Mouse (Mus musculus): Measurements from ENCODE around the gene Arfgef3. TPM values are rescaled to one million over a fixed set of nuclear protein-coding genes. Genes with fewer than 3 reads are reported as not detected.
A peak's percentile ranks its signal among the peaks of the same experiment; 100 is the strongest.
"Not testable (repeated sequence)": the region's sequence is repeated elsewhere in the genome, so short reads cannot be mapped to it uniquely, and the experiment has no call there.

Arfgef3 gene
- total RNA-seq, 4 experiments from 2014 or later = 80.7 to 102 (median 88.5) TPM

- DNase-seq (ENCODE audit: low spot score in 2 of 2) = no peak
These were observed 154.3 kb downstream of the Arfgef3 start for GRCm38 (mm10) chr10:18589455-18589854.

GRCm38 (mm10) chr10:18584188-18584587 is 159.6 kb downstream of the Arfgef3 start:
- DNase-seq (ENCODE audit: low spot score in 2 of 2) = no peak

DNA sequence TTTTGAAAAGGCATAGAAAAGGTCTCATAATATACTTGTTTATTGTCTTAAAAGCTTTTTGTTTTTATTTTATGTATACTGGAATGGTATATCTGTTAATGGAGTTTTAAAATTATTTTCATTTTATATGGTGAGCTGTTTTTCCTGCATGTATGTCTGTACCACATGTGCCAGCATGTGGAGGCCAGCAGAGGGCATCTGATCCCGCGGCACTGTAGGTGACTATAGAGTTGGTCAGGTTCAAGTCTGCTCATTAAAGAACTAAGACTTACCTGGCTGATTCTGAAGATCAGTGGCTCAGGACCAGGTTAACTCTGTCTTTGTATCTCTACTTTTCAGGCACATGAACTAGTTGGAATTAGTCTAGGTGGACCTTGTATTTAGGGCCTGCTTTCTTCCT is 171.2 kb downstream of the Arfgef3 start:
- DNase-seq (ENCODE audit: low spot score in 2 of 2) = no peak

- DNase-seq (ENCODE audit: low spot score in 2 of 2) = peak; percentile 19 to 67
These were observed 180.8 kb downstream of the Arfgef3 start for GRCm38 (mm10) chr10:18562940-18563339.

- DNase-seq (ENCODE audit: low spot score in 2 of 2) = no peak
These were observed 182.3 kb downstream of the Arfgef3 start for GRCm38 (mm10) chr10:18561445-18561844.

- DNase-seq (ENCODE audit: low spot score in 2 of 2) = not testable (repeated sequence)
These were observed 184.7 kb downstream of the Arfgef3 start for GRCm38 (mm10) chr10:18559076-18559475.

GRCm38 (mm10) chr10:18549321-18550216 is 194.2 kb downstream of the Arfgef3 start:
- DNase-seq (ENCODE audit: low spot score in 2 of 2) = peak in 1 of 2 experiments; percentile 34

DNA sequence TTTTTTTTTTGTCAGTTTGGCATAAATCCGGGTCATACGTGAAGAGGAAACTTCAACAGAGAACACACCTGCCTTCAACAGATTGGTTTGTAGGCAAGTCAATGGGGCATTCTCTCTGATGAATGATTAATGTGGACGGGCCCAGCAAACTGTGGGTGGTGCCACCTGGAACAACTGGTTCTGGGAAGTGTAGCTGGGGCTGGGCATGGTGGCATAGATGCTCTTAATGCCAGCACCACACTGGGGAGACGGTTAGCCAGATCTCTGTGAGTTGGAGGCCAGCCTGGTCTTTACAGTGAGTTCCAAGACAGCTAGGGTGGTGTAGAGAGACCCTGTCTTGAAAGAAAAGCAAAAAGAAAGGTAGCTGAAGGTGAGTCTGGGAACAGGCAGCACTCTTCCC is 196.4 kb downstream of the Arfgef3 start:
- no peak for DNase-seq (ENCODE audit: low spot score in 2 of 2)

DNA sequence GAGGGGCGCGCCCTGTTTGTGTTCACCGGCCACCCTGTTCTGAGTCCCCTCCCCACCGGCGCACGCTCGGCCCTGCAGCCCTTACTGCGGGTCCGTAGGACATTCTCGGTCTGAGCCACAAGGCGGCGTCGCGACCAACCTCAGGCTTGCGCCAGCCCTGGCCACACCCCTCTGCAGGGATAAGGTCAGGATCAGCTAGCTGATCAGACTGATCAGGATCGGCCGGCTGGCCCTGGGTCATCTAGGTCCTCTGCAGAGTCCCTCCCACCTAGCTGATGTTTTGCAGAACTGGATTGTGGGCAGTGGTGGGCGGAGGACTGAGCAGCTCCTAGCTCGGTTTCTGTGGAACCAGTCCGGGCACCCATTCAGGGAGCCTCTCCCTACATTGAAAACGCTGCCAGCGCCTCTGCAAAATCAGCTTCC is 197.9 kb downstream of the Arfgef3 start, which contains the start of gene Hebp2:
Hebp2 (minus strand) TSS at position 264 of the 423 bp plus-strand sequence.
- DNase-seq (ENCODE audit: low spot score in 2 of 2) = peak in 1 of 2 experiments; percentile 42

DNA sequence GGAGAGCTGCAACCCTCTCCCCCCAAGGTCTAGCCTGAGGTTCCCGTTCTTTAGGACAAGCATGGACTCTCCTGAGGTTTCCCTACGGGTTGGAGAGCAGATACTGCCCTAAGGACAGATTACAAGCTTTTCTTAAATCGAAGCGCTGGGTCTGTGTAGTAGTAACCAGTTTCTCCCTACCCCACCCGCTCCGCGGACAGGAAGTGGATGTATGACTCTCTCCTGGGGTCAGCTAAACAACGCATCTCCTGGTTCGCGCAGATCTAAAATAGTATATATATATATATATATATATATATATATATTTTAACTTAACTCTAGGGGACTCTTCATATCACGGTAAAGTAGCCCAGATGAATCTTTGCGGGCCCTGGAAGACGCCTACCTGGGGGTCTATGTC is 198.4 kb downstream of the Arfgef3 start:
- DNase-seq (ENCODE audit: low spot score in 2 of 2) = no peak

- no peak for DNase-seq (ENCODE audit: low spot score in 2 of 2)
These were observed 206.9 kb downstream of the Arfgef3 start for GRCm38 (mm10) chr10:18536889-18537288.

DNA sequence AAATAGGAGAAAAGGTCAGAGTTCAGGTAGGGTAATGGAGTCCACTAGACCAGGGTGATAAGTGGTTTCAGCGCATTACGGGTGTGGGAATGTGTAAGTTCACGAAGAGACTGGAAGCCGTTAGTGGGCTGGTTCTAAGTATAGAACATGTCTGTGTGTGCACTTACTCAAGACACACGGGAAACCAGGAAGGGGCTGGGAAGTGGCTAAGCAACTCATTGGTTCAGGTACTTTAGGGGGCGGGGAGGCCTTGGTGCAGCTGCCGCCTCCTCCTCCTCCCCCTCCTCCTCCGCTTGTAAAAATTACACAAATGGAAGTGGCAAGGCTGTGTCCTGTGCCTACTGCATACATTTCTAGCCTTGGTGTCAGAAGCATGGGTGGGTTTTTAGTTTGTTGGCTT is 211.5 kb downstream of the Arfgef3 start:
- DNase-seq (ENCODE audit: low spot score in 2 of 2) = no peak

Other genes with a start within 250 kb of the Arfgef3 start
- gene Hebp2, start 197.9 kb downstream of the Arfgef3 start, total RNA-seq (2022) = 1 to 10 TPM; 3.0 to 4.3 (median 4.1) TPM
- gene Gm4922, start 42.8 kb upstream of the Arfgef3 start, total RNA-seq (2022) = not detected
- gene Perp, start 101.1 kb upstream of the Arfgef3 start, total RNA-seq (2022) = 1 to 10 TPM; 4.4 to 6.5 (median 4.8) TPM